Mouse (Mus musculus): ENCODE measurements at regions not wholly inside any gene's neighbourhood (a gene's known extent, or its start where the extent isn't known, plus 50 kb on each side); places are given as distances from the start of the nearest gene placed in this dataset.
A peak's percentile ranks its signal among the peaks of the same experiment; 100 is the strongest.

- Histone ChIP-seq H3K36me3 (ENCODE audit: insufficient read depth, low read length) (no peaks in the 10 kb centered on the region), H3K9me3 (replicated peaks; ENCODE audit: low read length) (no peaks in the 10 kb centered on the region), H3K9ac (ENCODE audit: low read depth, low read length) (no peak overlapping the region), H3K4me3 (replicated peaks; ENCODE audit: low read depth, low read length) (no peak overlapping the region), H3K27me3 (ENCODE audit: insufficient read depth, low read length) (no peaks in the 10 kb centered on the region), H3K27ac (no peak overlapping the region), H3K4me2 (ENCODE audit: low read length) (no peak overlapping the region), H3K4me1 (replicated peaks; ENCODE audit: insufficient read depth, low read length) (no peaks in the 10 kb centered on the region)
- WGBS = 90% methylated on average over 4 of the region's 4 CpGs
- DNase-seq (ENCODE audit: low spot score) (no peak), ATAC-seq (replicated peaks; ENCODE audit: low FRiP score, low read depth) (no peak)
- TF ChIP-seq CTCF (IDR thresholded peaks at IDR 0.05; ENCODE audit: low read depth) = no peak
These were observed 193.7 kb downstream of the Tfec start for GRCm38 (mm10) chr6:16704496-16704895.

- Histone ChIP-seq H3K4me3 (replicated peaks; ENCODE audit: low read depth, low read length) (no peak overlapping the region), H3K4me1 (replicated peaks; ENCODE audit: insufficient read depth, low read length) (no peaks in the 10 kb centered on the region), H3K27ac (no peak overlapping the region), H3K36me3 (ENCODE audit: insufficient read depth, low read length) (no peaks in the 10 kb centered on the region), H3K4me2 (ENCODE audit: low read length) (no peak overlapping the region), H3K9me3 (replicated peaks; ENCODE audit: low read length) (no peaks in the 10 kb centered on the region), H3K9ac (ENCODE audit: low read depth, low read length) (no peak overlapping the region), H3K27me3 (ENCODE audit: insufficient read depth, low read length) (no peaks in the 10 kb centered on the region)
- DNase-seq (ENCODE audit: low spot score) = no peak
- TF ChIP-seq CTCF (IDR thresholded peaks at IDR 0.05; ENCODE audit: low read depth) = no peak
- 79% methylated on average over 3 of the region's 3 CpGs for WGBS
- no peak for ATAC-seq (replicated peaks; ENCODE audit: low FRiP score, low read depth)
These were observed 194.9 kb downstream of the Tfec start for GRCm38 (mm10) chr6:16703412-16703746.

DNA sequence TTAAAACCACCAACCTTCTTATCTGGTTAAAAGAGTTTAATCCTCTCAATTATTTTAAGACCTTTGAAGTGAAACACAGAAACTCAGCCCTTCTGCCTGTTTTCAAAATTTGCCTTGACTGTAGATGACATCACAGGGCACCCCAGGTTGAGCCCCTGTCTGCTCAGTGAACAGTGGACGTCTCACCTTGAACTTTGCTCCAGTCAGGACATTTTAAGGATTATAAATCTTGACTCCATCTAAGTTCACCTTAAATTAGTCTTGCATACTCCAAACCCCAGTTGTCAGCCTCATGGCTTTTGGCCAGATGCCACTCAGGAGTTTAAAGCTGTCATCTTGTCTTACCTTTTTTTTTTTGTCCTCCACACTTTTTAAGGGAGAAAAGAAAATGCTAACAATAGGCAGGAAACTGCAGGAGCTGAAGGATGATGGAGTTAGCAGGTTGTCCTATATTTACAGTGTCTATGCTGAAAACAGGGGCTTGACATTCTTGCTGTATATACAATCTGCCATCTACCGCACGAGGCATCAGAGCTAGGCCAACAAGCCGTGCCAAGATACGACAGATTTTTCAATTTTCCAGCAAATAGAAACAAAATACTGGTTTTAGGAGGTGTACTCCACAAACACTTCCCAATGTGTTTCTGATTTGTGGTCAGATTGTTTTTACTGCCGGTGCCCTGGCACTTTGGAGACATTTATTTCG is 195.4 kb downstream of the Tfec start:
- ATAC-seq (replicated peaks; ENCODE audit: low FRiP score, low read depth) = no peak

DNA sequence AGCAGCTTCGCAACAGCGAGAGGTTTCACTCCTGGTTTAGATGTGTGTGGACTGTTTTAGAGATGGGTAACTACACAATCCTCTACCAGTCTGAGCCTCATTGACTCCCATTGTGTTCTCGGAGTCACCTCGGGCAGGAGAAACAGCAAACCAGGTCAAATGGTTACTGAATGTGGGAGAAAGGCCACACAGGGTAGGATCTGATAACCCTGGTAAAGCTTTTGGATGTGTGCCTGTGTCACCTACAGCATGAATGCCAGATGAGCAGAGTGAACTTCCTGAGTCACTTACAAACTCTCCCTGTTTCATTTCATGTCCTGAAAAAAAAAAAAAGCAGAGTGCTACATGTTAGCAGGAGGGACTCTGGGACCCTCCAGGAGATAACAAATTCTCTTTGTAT is 201.0 kb downstream of the Tfec start:
- DNase-seq (ENCODE audit: low spot score) (no peak), ATAC-seq (replicated peaks; ENCODE audit: low FRiP score, low read depth) (no peak)
- Histone ChIP-seq H3K36me3 (ENCODE audit: insufficient read depth, low read length) (no peaks in the 10 kb centered on the region), H3K9me3 (replicated peaks; ENCODE audit: low read length) (no peaks in the 10 kb centered on the region), H3K4me2 (ENCODE audit: low read length) (no peak overlapping the region), H3K27ac (no peak overlapping the region), H3K9ac (ENCODE audit: low read depth, low read length) (no peak overlapping the region), H3K4me1 (replicated peaks; ENCODE audit: insufficient read depth, low read length) (no peaks in the 10 kb centered on the region), H3K27me3 (ENCODE audit: insufficient read depth, low read length) (no peaks in the 10 kb centered on the region), H3K4me3 (replicated peaks; ENCODE audit: low read depth, low read length) (no peak overlapping the region)
- WGBS = 75% methylated on average over 4 of the region's 4 CpGs
- TF ChIP-seq CTCF (IDR thresholded peaks at IDR 0.05; ENCODE audit: low read depth) = no peak

More for the DNA sequence above, 195.4 kb downstream of the Tfec start:
- Histone ChIP-seq H3K36me3 (ENCODE audit: insufficient read depth, low read length) (no peaks in the 10 kb centered on the region), H3K27me3 (ENCODE audit: insufficient read depth, low read length) (no peaks in the 10 kb centered on the region), H3K9ac (ENCODE audit: low read depth, low read length) (no peak overlapping the region), H3K27ac (no peak overlapping the region), H3K9me3 (replicated peaks; ENCODE audit: low read length) (no peaks in the 10 kb centered on the region), H3K4me3 (replicated peaks; ENCODE audit: low read depth, low read length) (no peak overlapping the region), H3K4me2 (ENCODE audit: low read length) (no peak overlapping the region), H3K4me1 (replicated peaks; ENCODE audit: insufficient read depth, low read length) (no peaks in the 10 kb centered on the region)
- WGBS = 46% methylated on average over 7 of the region's 7 CpGs
- DNase-seq (ENCODE audit: low spot score) = no peak
- no peak for TF ChIP-seq CTCF (IDR thresholded peaks at IDR 0.05; ENCODE audit: low read depth)

DNA sequence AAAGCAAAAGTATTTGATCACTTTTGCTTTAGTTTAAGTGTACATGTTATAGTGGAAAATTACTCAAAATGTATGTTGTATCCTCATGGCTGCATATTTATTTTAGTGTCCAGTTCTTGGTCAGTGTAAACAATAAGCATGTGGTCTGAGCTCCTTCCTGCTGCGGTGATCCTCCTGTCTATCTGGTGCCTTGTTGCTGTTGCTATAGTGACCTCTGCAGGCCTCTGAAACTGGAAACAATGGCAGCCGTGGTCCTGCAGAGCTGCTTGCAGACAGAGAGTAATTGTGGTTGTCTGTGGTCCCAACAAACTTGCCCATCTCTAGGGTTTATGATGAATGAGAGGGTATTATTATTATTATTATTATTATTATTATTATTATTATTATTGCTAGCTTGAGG is 230.2 kb downstream of the Tfec start:
- H3K27me3 ChIP-seq (ENCODE audit: insufficient read depth, low read length) = no peaks in the 10 kb centered on the region
- ATAC-seq (replicated peaks; ENCODE audit: low FRiP score, low read depth) = no peak; the same call in 1 of the 2 replicates

DNA sequence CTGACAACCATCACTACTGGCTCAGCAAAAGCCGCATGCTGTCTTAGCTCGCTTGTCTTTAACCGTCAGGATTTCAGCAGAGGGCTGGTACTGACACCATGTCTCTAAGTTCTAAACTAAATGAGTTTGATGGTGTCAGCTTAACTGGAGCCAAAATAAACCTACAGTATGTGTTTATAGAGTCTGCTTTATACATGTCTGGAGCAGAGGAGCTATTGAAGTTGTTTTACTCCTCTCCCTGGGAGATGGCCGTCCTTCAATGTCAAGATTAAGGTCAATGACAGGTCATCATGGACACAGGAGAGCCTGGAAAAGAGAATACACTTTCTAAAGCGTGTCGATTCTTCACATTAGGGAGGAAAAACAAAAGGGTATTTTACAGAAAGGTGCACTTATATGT is 231.0 kb downstream of the Tfec start:
- no peak for ATAC-seq (replicated peaks; ENCODE audit: low FRiP score, low read depth)
- H3K4me3 ChIP-seq (replicated peaks; ENCODE audit: low read depth, low read length) = no peak overlapping the region
- H3K4me1 ChIP-seq (replicated peaks; ENCODE audit: insufficient read depth, low read length) = no peaks in the 10 kb centered on the region
- H3K9ac ChIP-seq (ENCODE audit: low read depth, low read length) = no peak overlapping the region
- no peaks in the 10 kb centered on the region for H3K36me3 ChIP-seq (ENCODE audit: insufficient read depth, low read length)
- H3K27me3 ChIP-seq (ENCODE audit: insufficient read depth, low read length) = no peaks in the 10 kb centered on the region
- H3K27ac ChIP-seq = no peak overlapping the region
- H3K4me2 ChIP-seq (ENCODE audit: low read length) = no peak overlapping the region
- H3K9me3 ChIP-seq (replicated peaks; ENCODE audit: low read length) = no peaks in the 10 kb centered on the region
- no peak for DNase-seq (ENCODE audit: low spot score)
- WGBS = 19% methylated on average over 6 of the region's 6 CpGs
- TF ChIP-seq CTCF (IDR thresholded peaks at IDR 0.05; ENCODE audit: low read depth) = no peak

More for the DNA sequence above, 230.2 kb downstream of the Tfec start:
- H3K4me1 ChIP-seq (replicated peaks; ENCODE audit: insufficient read depth, low read length) = no peaks in the 10 kb centered on the region
- no peak overlapping the region for H3K4me2 ChIP-seq (ENCODE audit: low read length)
- no peak overlapping the region for H3K27ac ChIP-seq
- TF ChIP-seq CTCF (IDR thresholded peaks at IDR 0.05; ENCODE audit: low read depth) = peak; percentile 48
- H3K4me3 ChIP-seq (replicated peaks; ENCODE audit: low read depth, low read length) = no peak overlapping the region
- no peak overlapping the region for H3K9ac ChIP-seq (ENCODE audit: low read depth, low read length)
- peak; percentile 44 for DNase-seq (ENCODE audit: low spot score)
- H3K9me3 ChIP-seq (replicated peaks; ENCODE audit: low read length) = no peaks in the 10 kb centered on the region
- no peaks in the 10 kb centered on the region for H3K36me3 ChIP-seq (ENCODE audit: insufficient read depth, low read length)
- WGBS = 4% methylated on average over 2 of the region's 2 CpGs

- no peaks in the 10 kb centered on the region for H3K27me3 ChIP-seq (ENCODE audit: insufficient read depth, low read length)
- TF ChIP-seq CTCF (IDR thresholded peaks at IDR 0.05; ENCODE audit: low read depth) = no peak
- H3K4me3 ChIP-seq (replicated peaks; ENCODE audit: low read depth, low read length) = no peak overlapping the region
- no peaks in the 10 kb centered on the region for H3K9me3 ChIP-seq (replicated peaks; ENCODE audit: low read length)
- 52% methylated on average over 1 of the region's 1 CpGs for WGBS
- H3K9ac ChIP-seq (ENCODE audit: low read depth, low read length) = no peak overlapping the region
- no peaks in the 10 kb centered on the region for H3K36me3 ChIP-seq (ENCODE audit: insufficient read depth, low read length)
- no peak overlapping the region for H3K27ac ChIP-seq
- ATAC-seq (replicated peaks; ENCODE audit: low FRiP score, low read depth) (no peak), DNase-seq (ENCODE audit: low spot score) (no peak)
- H3K4me1 ChIP-seq (replicated peaks; ENCODE audit: insufficient read depth, low read length) = no peaks in the 10 kb centered on the region
- no peak overlapping the region for H3K4me2 ChIP-seq (ENCODE audit: low read length)
These were observed 252.0 kb downstream of the Tfec start for GRCm38 (mm10) chr6:16646269-16646668.

All from kidney, postnatal 0 days (tissue).